Mouse (Mus musculus) right cerebral cortex, postnatal 36 days (tissue): ENCODE data around the gene Itpr3.

Experiments used
- DNase-seq, 2 experiments: peaks; one replicate each; pipeline ENCODE4 v3.0.0; 2022; ENCODE audit warnings: low spot score in 2 of 2, mixed read lengths in 1 of 2

Itpr3 gene

DNA sequence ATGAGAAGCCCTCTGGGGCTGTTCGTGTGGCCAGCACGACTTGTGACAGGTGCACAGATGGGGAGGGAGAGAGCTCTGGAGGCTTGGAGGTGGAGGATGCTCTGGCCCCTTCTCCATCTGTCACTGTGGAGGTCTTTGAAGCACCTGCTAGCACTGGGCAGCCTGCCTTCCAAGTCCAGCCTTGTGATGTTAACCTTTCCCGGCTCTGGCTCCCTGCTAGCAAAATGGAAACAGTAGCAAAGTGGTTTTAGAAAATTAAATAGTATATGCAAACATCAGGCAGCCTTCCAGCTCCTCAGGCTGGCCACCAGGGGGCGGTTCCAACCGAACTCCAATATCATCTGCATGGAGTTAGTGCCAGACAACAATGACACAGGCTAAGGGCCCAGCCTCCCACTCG lies 14.5 kb downstream of the Itpr3 start:
- no peak for DNase-seq

DNA sequence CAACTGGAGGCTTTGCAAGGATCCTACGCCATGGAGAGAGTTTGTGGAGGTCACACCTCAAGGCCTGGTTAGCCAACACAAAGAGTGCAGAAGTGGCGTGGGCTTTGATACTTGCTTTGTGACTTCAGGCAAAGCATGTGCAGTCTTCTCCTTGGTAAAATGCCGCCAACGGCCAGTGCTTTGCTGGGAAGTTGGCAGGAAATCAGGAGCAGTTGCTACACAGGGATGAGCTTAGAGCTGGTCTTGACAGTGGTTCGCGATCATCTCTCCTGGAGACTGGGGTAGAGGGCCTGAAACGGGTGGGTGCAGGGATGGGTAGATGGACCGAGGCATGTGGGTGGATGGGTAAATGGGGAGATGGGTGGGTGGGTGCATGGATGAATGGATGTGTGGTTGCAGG lies 15.3 kb downstream of the Itpr3 start:
- peak in 1 of 2 experiments; percentile 36 for DNase-seq

DNA sequence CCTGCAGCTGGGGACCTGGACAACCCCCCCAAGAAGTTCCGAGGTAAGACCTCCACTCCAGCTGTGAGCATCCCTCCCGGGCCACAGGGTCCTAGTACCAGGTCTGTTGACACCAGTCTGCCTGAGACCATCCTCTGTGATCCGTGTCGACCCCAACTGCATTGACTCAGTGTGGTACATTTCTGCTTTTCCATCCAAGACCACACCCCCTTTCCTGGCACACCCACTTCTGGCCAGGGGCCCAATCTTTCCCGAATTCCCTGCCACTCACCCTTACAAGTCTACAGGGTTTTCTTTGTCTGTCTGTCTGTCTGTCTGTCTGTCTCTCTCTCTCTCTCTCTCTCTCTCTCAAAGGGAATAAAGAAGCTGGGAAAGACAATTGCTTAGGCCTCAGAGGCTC lies 16.0 kb downstream of the Itpr3 start:
- no peak for DNase-seq

DNA sequence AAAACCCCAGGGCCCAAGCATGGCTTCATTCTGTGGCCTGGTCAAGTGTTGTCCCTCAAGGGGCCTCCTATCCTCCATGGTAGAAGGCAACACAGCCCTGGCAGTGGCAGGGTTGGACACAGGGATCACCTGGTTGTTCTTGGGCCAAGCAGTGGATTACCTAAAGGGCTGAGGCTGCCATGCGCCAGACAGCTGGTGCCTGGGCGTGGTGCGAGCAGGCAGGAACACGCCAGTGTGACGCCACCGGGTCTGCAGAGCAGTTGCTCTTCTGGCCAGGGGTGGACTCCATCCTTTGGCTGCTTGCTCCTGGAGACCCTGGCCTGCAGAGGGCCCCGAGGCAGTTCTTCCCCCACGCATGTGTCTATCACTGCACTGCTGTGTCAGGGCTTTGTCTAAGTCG lies 16.7 kb downstream of the Itpr3 start:
- DNase-seq: no peak

DNA sequence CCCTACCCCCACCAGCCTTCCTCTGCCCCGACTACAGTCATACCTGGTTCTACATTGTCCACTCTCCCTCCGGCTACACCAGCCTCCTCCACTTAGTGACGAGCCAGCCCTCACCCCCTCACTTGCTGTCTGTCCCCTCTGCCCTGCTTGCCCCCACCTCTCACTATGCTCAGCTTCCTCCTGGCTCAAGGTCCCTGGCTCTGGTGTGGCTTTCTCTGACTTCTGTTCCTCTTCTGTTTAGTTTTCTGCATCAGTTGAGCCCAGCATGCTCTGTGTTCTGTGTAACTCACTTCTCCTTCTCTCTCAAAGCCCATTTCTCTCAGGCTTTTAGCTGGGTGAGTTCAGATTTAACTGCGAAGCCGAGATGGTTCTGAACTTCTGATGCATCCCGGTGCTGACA lies 17.1 kb downstream of the Itpr3 start:
- DNase-seq: no peak

DNA sequence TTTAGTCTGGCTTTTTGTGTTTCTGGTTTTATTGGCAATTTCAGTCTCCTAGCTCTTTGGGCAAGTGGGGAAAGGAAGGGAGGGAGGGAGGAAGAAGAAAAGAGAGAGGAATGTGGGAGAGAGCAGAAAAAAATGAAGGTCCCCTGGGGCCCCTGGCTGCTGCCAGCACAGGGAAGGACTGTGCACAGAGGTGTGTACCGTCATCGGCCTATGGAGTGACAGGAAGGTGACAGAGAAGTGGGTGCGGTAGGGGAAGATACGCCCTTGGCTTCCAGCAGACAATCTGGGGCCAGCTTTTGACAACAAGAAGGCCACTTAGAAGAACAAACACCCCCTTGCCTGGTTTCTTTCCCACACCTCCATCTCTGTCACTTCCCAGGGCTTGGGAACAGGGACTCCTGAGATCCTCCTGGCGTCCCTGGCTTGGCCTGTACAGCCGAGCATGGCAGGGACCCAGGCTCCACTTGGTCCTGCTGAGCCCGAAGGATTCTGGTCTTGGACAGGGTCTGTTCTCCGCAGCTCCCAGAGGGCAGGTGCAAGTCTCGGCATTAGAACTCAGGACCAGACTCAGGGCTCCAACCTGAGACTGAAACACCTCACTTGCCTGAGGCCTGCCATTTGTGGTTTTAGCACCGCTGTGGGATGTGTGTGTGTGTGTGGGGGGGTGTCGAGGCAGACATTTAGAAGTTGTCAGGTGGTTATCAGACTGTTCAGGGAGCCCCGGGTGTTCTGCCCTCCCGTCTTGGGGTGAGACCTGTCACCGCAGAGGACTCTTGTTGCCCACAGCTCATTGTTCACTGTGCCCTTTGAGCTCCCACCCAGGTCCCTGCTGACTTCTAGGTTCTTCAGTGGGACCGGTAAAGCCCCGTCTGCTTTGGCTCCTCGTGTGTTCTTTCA lies 18.0 kb downstream of the Itpr3 start:
- no peak for DNase-seq

DNA sequence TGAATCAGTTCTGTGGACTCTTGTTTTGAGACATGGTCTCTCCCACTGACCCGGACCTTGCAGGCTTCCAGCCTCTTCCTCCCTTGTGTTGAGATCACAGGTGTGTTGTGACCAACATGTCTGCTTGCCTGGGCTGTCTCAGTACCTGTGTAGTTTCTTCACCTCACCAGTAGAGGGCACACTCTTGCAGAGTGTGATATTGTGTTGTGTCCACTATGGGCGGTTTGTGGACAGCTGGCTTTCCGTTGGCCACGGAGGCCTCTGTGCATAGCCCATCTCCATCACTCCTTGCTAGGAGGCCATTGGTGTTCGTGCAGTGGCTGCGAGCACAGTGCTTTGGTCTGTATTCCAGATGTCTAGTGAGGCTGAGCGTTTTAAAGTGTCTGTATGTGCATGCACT lies 20.0 kb downstream of the Itpr3 start:
- DNase-seq: no peak

DNA sequence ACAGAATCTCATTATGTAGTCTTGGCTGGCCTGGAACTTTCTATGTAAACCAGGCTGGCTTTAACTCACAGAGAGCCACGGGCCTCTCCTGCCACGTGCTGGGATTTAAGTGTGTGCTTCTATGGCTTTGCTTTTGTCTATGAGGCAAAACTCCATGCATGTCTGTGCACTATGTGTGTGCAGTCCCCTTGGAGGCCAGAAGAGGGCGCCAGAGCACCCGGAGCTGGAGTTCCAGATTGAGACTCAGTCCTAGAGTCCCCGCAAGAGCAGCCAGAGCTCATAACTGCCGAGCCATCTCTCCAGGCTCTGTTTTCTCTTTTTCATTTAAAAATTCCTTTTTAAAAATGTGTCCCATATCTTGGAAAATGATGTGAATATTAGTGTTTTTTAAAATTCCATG lies 20.8 kb downstream of the Itpr3 start:
- no peak for DNase-seq

DNA sequence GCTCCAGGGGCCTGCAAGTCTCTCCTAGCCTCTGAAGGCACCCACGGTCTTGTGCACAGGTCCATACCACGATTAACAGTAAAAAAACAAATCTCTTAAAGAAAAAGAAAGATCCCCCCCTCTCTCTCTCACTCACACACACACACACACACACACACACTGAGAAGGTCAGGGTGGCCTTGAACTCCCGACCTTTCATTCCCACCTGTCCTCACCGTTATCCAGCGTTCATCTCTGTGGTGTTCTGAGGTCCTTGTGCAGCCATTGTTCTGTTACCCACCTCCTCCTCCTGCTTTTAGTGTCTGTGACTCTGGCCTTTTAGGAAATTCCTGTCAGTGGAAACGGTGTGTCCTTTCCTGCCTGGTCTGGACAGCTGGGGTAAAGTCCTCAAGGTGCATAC lies 21.4 kb downstream of the Itpr3 start:
- no peak for DNase-seq

DNA sequence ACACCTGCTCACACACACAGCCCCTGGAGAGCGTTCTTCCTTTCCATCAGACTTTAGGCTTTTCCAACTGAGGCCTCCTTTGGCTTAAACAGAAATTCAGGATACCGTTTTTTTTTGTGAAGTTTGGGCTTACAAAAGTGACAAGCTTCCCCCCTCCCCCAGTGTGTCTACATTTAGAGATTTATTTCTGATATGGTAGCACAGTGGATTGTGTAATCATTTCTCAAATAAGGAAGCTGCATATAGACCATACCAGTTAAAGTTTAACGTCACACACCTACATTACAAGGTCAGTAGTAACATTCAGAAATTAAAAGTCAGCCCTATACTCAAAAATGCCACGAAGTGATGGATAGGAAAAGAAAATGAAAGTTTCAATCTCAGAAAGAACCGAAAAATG lies 24.8 kb downstream of the Itpr3 start:
- DNase-seq: no peak

DNA sequence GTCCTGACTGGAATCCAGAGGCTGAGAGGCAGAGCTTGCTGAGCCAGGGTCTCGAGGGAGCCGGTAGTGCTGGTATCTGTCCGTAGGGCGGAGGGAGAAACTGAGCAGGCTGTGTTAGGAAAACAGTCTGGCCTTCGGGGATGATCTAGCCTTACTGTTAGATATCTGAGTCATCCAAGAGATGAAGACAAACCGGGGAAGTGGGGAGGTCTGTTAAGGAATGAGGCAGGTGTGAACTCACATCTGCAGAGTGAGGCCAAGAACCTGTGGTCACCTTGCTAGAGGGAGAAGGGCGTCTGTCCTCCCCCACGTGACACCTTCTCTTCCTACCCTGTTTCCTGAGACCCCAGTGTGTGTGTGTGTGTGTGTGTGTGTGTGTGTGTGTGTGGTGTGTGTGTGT lies 25.7 kb downstream of the Itpr3 start:
- DNase-seq: no peak

DNA sequence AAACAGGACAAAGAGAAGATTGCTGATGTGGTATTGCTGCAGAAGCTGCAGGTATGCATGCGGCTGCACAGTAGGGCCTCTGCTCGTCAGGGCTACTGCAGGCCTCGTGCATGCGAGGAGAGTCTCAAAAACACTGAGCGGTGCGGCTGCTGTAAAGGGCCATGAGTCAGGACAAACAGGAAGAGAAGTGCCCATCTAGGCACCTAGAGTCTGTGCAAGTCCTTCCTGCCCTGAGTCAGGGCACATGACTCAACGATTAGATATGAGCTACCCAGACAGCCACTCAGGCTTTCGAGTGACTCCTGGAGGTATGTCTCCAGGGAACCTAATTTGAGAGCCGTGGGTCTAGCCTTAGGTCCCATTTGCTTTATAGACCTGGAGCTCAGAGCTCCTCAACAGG lies 26.5 kb downstream of the Itpr3 start:
- DNase-seq: no peak

DNA sequence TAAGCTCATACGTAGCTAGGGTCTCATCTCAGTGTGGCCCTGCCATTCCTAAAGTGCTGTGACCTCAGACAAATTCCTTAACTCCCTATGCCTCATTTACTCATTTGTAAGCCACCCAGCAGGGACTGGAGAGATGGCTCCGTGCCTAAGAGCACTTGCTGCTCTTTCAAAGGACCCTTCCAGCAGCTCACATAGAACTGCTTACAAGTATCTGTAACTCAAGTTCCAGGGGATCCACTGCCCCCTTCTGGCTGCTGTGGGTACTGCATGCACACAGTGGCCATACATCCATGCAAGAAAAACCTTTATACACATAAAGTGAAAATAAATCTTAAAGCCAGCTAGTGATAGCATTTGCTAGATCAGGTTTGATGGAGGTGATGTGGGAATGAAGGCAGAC lies 28.6 kb downstream of the Itpr3 start:
- no peak for DNase-seq

DNA sequence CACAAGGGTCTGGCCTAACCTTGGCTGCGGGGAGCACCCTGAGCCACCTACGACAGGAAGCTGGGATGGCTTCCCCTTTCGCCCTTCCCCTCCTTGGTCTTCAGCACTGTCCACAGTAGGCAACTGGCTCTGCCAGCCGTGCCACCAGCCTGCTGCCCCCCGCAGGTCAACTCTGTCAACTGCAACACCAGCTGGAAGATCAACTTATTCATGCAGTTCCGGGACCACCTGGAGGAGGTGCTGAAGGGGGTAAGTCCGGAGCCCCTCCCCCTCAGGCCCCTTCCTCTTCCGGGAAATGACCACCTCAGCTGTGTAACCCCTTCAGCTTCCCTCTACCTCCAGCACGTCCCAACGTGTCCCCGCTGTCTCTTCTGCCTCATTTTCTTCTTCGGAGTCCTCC lies 30.3 kb downstream of the Itpr3 start:
- no peak for DNase-seq

DNA sequence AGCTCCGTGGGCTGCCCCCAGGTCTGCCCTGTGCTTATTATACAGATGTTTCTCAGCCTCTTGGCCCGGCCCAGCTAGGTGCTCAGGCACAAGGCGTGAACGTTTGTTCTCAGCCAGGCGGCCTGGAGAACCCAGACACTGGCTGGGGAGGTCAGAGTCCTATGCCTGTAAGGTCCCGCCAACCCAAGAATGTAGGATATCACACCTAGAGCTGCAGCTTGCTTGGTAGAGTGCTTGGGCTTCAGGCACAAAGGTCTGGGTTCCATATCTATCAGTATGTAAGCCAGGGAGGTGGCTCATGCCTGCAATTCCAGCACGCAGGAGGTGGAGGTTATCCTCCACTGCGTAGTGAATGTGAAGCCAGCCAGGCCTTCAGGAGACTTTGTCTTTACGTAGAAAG lies 33.0 kb downstream of the Itpr3 start:
- no peak for DNase-seq

DNA sequence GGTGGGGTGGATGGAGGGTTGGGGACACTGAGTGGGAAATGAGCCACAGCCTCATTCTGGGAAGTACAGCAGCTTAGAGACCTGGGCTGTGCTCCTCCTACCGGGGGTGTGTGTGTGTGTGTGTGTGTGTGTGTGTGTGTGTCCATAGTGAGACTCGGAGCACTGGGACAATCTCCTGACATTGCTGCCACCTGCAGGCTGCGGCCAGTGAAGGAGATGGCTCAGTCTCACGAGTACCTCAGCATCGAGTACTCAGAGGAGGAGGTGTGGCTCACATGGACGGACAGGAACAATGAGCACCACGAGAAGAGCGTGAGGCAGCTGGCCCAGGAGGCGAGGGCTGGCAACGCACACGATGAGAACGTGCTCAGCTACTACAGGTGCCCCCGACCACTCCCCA lies 38.6 kb downstream of the Itpr3 start:
- DNase-seq: peak in 1 of 2 experiments; percentile 24

DNA sequence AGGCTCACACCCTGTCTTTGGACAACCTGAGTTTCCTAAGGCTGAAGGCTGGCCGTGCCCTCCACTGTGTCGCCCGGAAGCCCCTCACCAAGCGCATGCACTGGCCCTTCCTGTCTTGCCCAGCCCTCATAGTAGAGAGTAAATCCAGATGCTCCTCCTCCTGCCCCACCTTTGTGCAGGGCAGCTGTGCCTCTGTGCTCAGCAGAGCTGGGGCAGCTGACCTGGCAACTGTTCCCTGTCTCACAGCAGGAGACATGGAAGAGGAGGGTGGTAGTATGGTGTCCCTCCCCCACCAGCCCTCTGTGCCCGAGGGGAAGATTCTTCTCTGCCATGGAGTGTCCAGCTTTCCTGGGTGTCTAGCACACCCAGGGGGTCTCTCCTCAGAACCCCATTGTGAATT lies 44.6 kb downstream of the Itpr3 start:
- no peak for DNase-seq

DNA sequence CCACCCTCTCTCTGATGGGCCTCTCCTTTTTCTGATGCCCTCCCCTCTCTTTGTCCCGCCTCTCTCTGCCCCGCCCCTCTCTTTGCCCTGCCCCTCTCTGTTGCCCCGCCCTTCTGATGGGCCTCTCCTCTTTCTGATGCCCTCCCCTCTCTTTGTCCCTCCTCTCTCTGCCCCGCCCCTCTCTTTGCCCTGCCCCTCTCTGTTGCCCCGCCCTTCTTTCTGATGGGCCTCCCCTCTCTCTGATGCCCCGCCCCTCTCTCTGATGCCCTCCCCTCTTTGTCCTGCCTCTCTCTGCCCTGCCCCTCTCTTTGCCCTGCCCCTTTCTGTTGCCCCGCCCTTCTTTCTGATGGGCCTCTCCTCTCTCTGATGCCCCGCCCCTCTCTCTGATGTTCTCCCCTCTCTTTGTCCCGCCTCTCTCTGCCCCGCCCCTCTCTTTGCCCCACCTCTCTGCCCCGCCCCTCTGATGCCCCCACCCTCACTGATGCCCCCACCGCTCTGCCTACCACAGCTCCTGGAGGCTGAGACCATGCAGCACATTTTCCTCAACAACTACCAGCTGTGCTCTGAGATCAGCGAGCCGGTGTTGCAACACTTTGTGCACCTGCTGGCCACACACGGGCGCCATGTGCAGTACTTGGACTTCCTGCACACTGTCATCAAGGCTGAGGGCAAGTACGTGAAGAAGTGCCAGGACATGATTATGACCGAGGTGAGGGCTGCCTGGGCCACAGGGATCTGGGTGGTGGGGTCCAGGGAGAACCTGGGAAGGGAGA lies 48.8 kb downstream of the Itpr3 start:
- no peak for DNase-seq

DNA sequence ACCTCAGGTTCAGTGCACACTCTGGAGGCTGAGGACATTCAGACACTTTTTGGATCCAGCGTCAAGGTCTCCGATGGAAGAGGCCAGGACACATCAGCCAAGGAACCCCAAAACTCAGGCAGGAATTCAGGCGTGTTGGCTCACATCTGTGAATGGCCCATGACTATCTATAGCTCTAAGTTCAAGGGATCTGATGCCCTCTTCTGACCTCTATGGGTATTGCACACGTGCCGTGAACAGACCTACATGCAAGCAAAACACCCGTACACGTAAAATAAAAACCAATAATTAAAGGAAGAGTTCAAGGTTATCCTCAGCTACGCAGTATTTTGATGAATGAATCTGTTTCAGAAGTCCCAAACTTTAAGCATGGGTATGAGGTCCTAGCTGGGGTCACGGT lies 49.6 kb downstream of the Itpr3 start:
- no peak for DNase-seq

DNA sequence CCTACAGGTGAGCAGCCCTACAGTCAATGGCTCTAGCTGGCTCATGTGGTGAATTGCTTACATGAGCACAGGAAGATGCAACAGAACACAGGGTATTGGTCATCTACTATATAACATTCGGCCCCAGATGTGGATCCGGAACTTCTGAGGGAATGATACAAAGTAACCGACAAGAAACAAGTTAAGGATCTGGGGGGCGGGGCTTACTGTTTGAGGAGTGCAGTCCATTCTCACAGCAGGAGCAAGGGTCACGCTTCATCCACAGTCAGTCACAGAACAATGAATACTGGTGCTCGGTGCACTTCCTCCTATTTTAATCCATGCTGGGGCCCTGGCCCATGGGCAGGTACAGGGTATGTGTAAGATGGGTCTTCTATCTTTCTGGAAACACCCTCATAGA lies 50.8 kb downstream of the Itpr3 start:
- no peak for DNase-seq

DNA sequence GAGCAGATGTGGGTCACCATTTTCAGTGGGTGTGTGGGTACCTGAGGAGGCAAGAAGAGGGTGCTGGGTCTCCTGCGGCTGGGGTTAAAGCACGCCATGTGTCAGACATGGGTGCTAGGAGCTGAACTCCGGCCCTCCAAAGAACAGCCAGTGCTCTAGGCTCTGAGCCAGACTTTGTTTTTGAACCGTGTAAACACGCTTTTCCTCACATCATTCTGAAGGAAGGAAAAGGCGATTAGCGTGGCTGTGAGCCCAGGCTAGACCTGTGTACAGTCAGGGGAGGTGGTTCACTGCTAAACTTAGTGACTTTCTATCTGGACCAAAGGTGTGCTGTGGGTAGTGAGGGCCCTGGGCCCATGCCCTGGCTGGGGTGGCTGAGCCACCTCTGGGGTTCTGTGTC lies 53.0 kb downstream of the Itpr3 start:
- no peak for DNase-seq

DNA sequence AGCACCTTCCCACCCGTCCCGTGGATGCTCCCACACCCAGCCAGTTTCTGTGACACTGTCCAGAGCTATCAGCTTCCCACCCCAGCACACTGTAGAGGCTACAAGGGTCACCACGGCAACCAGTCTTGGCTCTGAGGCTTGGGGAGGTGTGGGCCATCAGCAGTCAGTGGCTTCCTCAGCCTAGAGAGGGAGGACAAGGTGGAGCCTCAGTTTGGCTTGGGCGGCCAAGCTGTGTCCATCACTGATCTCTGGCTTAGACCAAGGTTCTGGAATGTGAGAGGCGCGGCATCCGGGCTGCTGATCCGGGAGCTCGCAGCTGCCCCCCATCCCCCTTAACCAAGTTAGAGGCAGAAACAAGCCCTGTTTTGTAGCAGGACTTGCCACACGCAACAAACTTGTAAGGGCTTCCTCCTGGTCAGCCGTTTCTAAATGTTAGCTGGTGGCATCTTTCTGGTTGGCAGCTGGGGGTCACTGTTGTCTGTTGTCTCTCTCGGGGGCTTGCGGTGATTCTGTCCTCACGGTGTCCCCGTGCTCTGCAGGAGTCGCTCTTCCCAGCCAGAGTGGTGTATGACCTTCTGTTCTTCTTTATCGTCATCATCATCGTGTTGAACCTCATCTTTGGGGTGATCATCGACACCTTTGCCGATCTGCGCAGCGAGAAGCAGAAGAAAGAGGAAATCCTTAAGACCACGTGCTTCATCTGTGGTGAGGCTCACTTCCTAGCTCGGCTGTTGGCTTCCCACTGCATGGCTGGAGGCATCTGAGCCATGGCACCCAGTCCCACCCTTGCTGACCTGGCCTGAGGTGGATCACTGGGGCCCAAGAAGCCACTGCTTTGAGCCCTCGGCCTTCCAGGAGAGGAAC lies 61.8 kb downstream of the Itpr3 start:
- no peak for DNase-seq
